Mouse (Mus musculus): ENCODE results near the gene Tradd. TPM values are rescaled to one million over a fixed set of nuclear protein-coding genes. Genes with fewer than 3 reads are reported as not detected.

Gene Tradd
- polyA plus RNA-seq (2014; fragmentation: Illumina TruSeq; extraction: RNeasy Lipid Tissue Mini Kit (QIAGEN cat#74804); ENCODE audit: low read depth, low replicate concordance): 5.3 TPM

GRCm38 (mm10) chr8:105264024-105264982, at the start of gene Tradd, which contains the start of gene Fbxl8:
TSS of gene Tradd (minus strand) at chr8:105264609.
TSS of gene Fbxl8 (plus strand) at chr8:105264648.

GRCm38 (mm10) chr8:105305211-105306145, 41.1 kb upstream of the Tradd start, which contains the start of gene Elmo3:
TSS of gene Elmo3 (plus strand) at chr8:105305601.

GRCm38 (mm10) chr8:105297511-105298192, 33.2 kb upstream of the Tradd start, which contains the start of gene E2f4:
TSS of gene E2f4 (plus strand) at chr8:105297663.

GRCm38 (mm10) chr8:105295895-105296573, 31.6 kb upstream of the Tradd start, which contains the start of gene Exoc3l:
TSS of gene Exoc3l (minus strand) at chr8:105296101.

GRCm38 (mm10) chr8:105289805-105290460, 25.5 kb upstream of the Tradd start, which contains the start of gene 4931428F04Rik:
TSS of gene 4931428F04Rik (minus strand) at chr8:105289864.

GRCm38 (mm10) chr8:105275840-105276239, 11.4 kb upstream of the Tradd start, which contains the start of gene Nol3:
TSS of gene Nol3 (plus strand) at chr8:105276140.

GRCm38 (mm10) chr8:105269461-105269947, 5.1 kb upstream of the Tradd start, which contains the start of gene Hsf4:
TSS of gene Hsf4 (plus strand) at chr8:105269801.

GRCm38 (mm10) chr8:105254966-105255350, 9.5 kb downstream of the Tradd start, which contains the start of gene B3gnt9:
TSS of gene B3gnt9 (minus strand) at chr8:105255153.

GRCm38 (mm10) chr8:105224413-105225271, 39.8 kb downstream of the Tradd start, which contains the start of gene D230025D16Rik:
TSS of gene D230025D16Rik (plus strand) at chr8:105225145.

Other genes with a start within 250 kb of the Tradd start
- gene Ces3a, start 216.0 kb downstream of the Tradd start, polyA plus RNA-seq (2014; fragmentation: Illumina TruSeq; extraction: RNeasy Lipid Tissue Mini Kit (QIAGEN cat#74804); ENCODE audit: low read depth, low replicate concordance): 0.76 TPM
- not detected for gene Ces3b, start 180.9 kb downstream of the Tradd start, polyA plus RNA-seq (2014; fragmentation: Illumina TruSeq; extraction: RNeasy Lipid Tissue Mini Kit (QIAGEN cat#74804); ENCODE audit: low read depth, low replicate concordance)
- gene Ces4a, start 132.8 kb downstream of the Tradd start, polyA plus RNA-seq (2014; fragmentation: Illumina TruSeq; extraction: RNeasy Lipid Tissue Mini Kit (QIAGEN cat#74804); ENCODE audit: low read depth, low replicate concordance): not detected
- 162 TPM for gene Cbfb, start 93.9 kb downstream of the Tradd start, polyA plus RNA-seq (2014; fragmentation: Illumina TruSeq; extraction: RNeasy Lipid Tissue Mini Kit (QIAGEN cat#74804); ENCODE audit: low read depth, low replicate concordance)
- 30.6 TPM for gene D230025D16Rik, start 39.5 kb downstream of the Tradd start, polyA plus RNA-seq (2014; fragmentation: Illumina TruSeq; extraction: RNeasy Lipid Tissue Mini Kit (QIAGEN cat#74804); ENCODE audit: low read depth, low replicate concordance)
- gene B3gnt9, start 9.5 kb downstream of the Tradd start, polyA plus RNA-seq (2014; fragmentation: Illumina TruSeq; extraction: RNeasy Lipid Tissue Mini Kit (QIAGEN cat#74804); ENCODE audit: low read depth, low replicate concordance): 3.5 TPM
- 0.28 TPM for gene Fbxl8, start within 50 bp of the Tradd start, polyA plus RNA-seq (2014; fragmentation: Illumina TruSeq; extraction: RNeasy Lipid Tissue Mini Kit (QIAGEN cat#74804); ENCODE audit: low read depth, low replicate concordance)
- not detected for gene Hsf4, start 5.2 kb upstream of the Tradd start, polyA plus RNA-seq (2014; fragmentation: Illumina TruSeq; extraction: RNeasy Lipid Tissue Mini Kit (QIAGEN cat#74804); ENCODE audit: low read depth, low replicate concordance)
- gene Nol3, start 11.5 kb upstream of the Tradd start, polyA plus RNA-seq (2014; fragmentation: Illumina TruSeq; extraction: RNeasy Lipid Tissue Mini Kit (QIAGEN cat#74804); ENCODE audit: low read depth, low replicate concordance): 0.50 TPM
- 1.3 TPM for gene 4931428F04Rik, start 25.3 kb upstream of the Tradd start, polyA plus RNA-seq (2014; fragmentation: Illumina TruSeq; extraction: RNeasy Lipid Tissue Mini Kit (QIAGEN cat#74804); ENCODE audit: low read depth, low replicate concordance)
- not detected for gene Exoc3l, start 31.5 kb upstream of the Tradd start, polyA plus RNA-seq (2014; fragmentation: Illumina TruSeq; extraction: RNeasy Lipid Tissue Mini Kit (QIAGEN cat#74804); ENCODE audit: low read depth, low replicate concordance)
- 9.1 TPM for gene E2f4, start 33.1 kb upstream of the Tradd start, polyA plus RNA-seq (2014; fragmentation: Illumina TruSeq; extraction: RNeasy Lipid Tissue Mini Kit (QIAGEN cat#74804); ENCODE audit: low read depth, low replicate concordance)
- 6.4 TPM for gene Elmo3, start 41.0 kb upstream of the Tradd start, polyA plus RNA-seq (2014; fragmentation: Illumina TruSeq; extraction: RNeasy Lipid Tissue Mini Kit (QIAGEN cat#74804); ENCODE audit: low read depth, low replicate concordance)
- gene Lrrc29, start 61.7 kb upstream of the Tradd start, polyA plus RNA-seq (2014; fragmentation: Illumina TruSeq; extraction: RNeasy Lipid Tissue Mini Kit (QIAGEN cat#74804); ENCODE audit: low read depth, low replicate concordance): 0.13 TPM
- gene Tmem208, start 61.7 kb upstream of the Tradd start, polyA plus RNA-seq (2014; fragmentation: Illumina TruSeq; extraction: RNeasy Lipid Tissue Mini Kit (QIAGEN cat#74804); ENCODE audit: low read depth, low replicate concordance): 10.0 TPM
- gene Fhod1, start 83.3 kb upstream of the Tradd start, polyA plus RNA-seq (2014; fragmentation: Illumina TruSeq; extraction: RNeasy Lipid Tissue Mini Kit (QIAGEN cat#74804); ENCODE audit: low read depth, low replicate concordance): 0.28 TPM
- gene Slc9a5, start 84.2 kb upstream of the Tradd start, polyA plus RNA-seq (2014; fragmentation: Illumina TruSeq; extraction: RNeasy Lipid Tissue Mini Kit (QIAGEN cat#74804); ENCODE audit: low read depth, low replicate concordance): 0.09 TPM
- gene Plekhg4, start 108.7 kb upstream of the Tradd start, polyA plus RNA-seq (2014; fragmentation: Illumina TruSeq; extraction: RNeasy Lipid Tissue Mini Kit (QIAGEN cat#74804); ENCODE audit: low read depth, low replicate concordance): not detected
- gene Kctd19, start 148.9 kb upstream of the Tradd start, polyA plus RNA-seq (2014; fragmentation: Illumina TruSeq; extraction: RNeasy Lipid Tissue Mini Kit (QIAGEN cat#74804); ENCODE audit: low read depth, low replicate concordance): not detected
- not detected for gene Lrrc36, start 149.0 kb upstream of the Tradd start, polyA plus RNA-seq (2014; fragmentation: Illumina TruSeq; extraction: RNeasy Lipid Tissue Mini Kit (QIAGEN cat#74804); ENCODE audit: low read depth, low replicate concordance)
- 1.1 TPM for gene Tppp3, start 206.9 kb upstream of the Tradd start, polyA plus RNA-seq (2014; fragmentation: Illumina TruSeq; extraction: RNeasy Lipid Tissue Mini Kit (QIAGEN cat#74804); ENCODE audit: low read depth, low replicate concordance)
- 3.8 TPM for gene Zdhhc1, start 232.3 kb upstream of the Tradd start, polyA plus RNA-seq (2014; fragmentation: Illumina TruSeq; extraction: RNeasy Lipid Tissue Mini Kit (QIAGEN cat#74804); ENCODE audit: low read depth, low replicate concordance)